Mouse (Mus musculus): ENCODE results near the gene Taco1.
A peak's percentile ranks its signal among the peaks of the same experiment; 100 is the strongest.
"Not testable (repeated sequence)": the region's sequence is repeated elsewhere in the genome, so short reads cannot be mapped to it uniquely, and the experiment has no call there.

Taco1 gene

GRCm38 (mm10) chr11:106065923-106066571, at the start of gene Taco1:
Gene Taco1, plus strand, starts transcription at chr11:106066061.
- DNase-seq (ENCODE audit: low spot score in 2 of 2), result peak; percentile 95 to 97

GRCm38 (mm10) chr11:106016440-106016839, 49.4 kb upstream of the Taco1 start:
- DNase-seq (ENCODE audit: low spot score in 2 of 2), result peak in 1 of 2 experiments; percentile 28

DNA sequence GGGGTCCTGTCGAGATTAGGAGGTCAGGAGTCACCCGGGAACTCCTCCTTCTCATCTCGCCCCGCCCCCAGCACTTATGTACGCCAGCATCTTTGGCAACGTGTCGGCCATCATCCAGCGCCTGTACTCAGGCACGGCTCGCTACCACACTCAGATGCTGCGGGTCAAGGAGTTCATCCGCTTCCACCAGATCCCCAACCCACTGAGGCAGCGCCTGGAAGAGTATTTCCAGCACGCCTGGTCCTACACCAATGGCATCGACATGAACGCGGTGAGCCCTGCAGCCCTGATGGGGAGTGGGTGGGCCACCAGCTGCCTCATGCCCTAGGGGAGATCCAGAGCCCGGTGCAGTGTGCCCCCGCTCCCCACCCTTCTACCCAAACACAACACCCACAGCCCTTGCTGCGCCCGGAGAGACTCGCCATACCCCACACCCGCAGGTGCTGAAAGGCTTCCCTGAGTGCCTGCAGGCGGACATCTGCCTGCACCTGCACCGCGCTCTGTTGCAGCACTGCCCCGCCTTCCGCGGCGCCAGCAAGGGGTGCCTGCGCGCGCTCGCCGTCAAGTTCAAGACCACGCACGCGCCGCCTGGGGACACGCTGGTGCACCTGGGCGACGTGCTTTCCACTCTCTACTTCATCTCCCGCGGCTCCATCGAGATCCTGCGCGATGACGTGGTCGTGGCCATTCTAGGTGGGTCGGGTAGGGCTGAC, 45.7 kb upstream of the Taco1 start:
- peak; percentile 58 to 61 for DNase-seq (ENCODE audit: low spot score in 2 of 2)

DNA sequence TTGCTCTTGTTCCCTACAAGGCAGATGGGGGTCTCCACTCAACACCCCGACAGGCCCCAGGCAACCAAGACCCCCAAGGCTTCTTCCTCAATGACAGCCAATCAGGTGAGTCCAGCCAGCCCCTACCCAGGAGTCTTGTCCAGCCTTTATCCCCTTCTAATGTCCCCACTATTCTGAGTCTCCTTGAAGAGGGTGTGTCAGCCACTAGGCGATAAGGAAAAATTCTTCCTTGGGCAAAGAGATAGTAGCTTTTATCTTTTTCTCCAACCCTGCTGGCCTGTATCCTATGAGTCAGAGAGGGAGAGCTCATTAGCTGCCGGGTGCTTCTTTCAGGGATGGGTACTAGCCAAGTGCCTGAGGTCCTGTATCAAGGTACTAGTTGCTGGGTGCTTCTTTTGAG, 40.1 kb upstream of the Taco1 start:
- DNase-seq (ENCODE audit: low spot score in 2 of 2), result no peak

DNA sequence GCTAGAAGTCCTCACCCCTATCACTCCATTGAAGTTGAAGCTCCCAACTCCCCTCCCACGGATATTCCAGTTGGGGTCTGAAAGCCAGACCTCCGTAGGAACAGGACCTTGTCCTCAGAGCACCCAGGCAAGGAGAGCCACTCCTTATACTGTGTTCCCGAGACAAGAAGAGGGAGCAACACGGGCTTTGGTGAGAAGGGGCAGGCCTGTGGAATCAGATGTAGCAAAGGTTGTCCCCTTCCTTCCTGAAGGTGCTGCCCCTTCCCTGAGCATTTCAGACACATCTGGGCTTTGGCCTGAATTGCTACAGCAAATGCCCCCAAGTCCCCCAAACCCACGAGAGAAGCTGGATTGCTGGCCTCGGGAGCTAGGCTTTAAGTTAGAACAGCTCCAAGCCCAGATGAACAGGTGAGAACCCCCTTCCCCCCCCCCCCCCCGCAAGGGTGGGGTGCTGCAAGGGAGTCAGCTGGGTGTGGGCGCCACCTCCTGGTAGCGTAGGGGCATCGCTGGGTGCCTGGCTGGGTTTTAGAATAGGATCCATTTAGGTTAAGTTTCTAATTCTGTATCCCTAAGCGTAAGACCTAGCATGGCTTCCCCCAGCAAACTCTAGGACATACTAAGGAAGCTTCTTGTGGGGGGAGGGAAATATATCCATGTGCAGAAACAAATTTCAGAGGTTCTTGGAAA, 39.3 kb upstream of the Taco1 start:
- peak; percentile 69 to 77 for DNase-seq (ENCODE audit: low spot score in 2 of 2)

- DNase-seq (ENCODE audit: low spot score in 2 of 2), result no peak
Measured at GRCm38 (mm10) chr11:106027607-106028006, 38.3 kb upstream of the Taco1 start.

DNA sequence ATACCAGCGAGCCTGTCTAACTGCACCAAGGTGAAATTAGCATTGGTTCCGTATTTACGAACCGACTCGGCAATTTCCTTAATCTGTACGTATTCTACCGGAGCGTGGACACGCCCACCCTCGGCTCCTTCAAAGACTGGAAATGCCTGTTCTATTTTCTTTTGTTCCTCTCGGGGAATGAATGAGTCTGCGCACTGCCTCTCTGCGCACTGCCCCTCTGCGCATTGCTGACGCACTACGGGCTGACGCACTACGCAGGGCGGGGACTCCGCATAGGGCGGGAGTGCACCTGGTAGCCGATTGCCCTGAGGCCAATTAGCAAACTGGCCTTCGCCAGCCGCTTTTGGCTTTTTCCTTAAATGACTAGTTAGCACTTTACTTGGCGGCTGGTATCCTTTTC, 33.8 kb upstream of the Taco1 start:
- DNase-seq (ENCODE audit: low spot score in 2 of 2), result not testable (repeated sequence)

- no peak for DNase-seq (ENCODE audit: low spot score in 2 of 2)
Measured at GRCm38 (mm10) chr11:106033491-106033919, 32.4 kb upstream of the Taco1 start.

DNA sequence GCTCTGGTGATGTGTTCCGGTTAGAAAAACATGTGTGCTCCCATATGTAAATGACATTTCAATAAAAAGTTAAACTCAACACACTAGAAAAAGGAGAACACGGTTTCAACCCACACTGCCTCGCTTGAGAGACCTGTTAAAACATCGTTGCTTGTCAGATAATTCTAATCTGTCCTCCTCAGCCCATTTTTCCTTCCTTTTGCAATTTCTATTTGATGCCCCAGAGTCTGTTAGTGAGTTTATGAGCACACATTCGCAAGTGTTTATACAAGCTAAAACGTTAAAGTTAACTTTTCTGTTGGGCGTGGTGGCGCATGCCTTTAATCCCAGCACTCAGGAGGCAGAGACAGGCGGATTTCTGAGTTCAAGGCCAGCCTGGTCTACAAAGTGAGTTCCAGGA, 30.9 kb upstream of the Taco1 start:
- DNase-seq (ENCODE audit: low spot score in 2 of 2), result no peak

DNA sequence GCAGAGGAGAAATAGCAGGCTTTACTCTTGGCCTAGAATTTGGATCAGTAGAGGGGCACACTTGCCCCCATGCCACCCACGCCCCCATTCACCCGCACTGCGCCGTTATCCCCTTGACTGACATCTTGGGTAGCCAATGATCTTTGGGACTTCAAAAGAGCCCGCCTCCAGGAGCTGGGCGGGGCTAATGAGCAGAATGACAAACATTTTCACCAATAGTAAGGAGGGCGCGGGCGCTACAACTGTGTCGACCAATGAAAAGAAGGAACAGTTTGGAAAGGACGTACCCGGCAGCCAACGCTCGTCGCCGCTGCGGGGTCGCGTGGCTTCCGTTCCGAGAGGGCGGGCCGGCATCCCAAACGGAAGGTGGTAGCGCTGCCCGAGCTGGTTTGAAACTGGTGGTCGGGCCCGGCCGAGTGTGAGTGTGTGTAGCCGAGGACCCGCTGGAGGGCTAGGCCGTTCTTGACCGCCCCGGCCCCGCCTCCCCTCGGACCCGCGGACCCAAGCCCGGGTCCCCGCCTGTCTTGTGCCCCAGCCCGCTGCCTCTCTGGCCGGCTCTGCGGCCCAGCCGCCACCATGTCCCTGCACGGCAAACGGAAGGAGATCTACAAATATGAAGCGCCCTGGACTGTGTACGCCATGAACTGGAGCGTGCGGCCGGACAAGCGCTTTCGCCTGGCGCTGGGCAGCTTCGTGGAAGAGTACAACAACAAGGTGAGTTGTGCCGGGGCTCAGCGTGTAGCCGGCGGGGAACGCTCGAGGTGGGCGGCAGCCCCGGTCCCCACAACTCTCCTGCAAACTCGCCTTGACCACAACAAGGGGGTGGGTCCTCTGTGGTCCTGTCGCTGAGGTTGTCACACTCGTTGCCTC, 29.1 kb upstream of the Taco1 start, which contains the start of gene Dcaf7:
Gene Dcaf7 (plus strand): TSS at position 325 of the 870 bp plus-strand sequence.
- DNase-seq (ENCODE audit: low spot score in 2 of 2), result peak; percentile 100

- DNase-seq (ENCODE audit: low spot score in 2 of 2), result peak; percentile 53 to 83
Measured at GRCm38 (mm10) chr11:106037418-106037751, 28.5 kb upstream of the Taco1 start.

DNA sequence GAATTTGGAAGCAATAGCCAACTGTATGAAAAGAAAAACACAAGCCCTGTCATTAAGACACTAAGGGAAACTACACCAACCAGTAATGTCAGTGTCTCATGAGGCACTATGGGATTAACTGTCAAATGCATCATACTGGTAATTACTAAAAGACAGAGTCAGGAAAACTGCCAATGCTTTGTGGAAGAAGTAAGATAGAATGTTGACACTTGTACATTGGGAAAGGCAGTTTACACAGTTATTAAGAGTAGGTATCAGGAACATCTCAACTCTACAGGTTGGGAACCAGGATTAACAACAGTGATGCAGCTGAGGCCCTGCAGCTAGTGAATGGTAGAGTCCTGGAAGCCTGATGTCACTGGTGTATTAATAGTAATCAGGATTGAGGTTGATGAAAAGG, 21.5 kb upstream of the Taco1 start:
- DNase-seq (ENCODE audit: low spot score in 2 of 2), result no peak

GRCm38 (mm10) chr11:106045256-106045655, 20.6 kb upstream of the Taco1 start:
- no peak for DNase-seq (ENCODE audit: low spot score in 2 of 2)

- no peak for DNase-seq (ENCODE audit: low spot score in 2 of 2)
Measured at GRCm38 (mm10) chr11:106045780-106046179, 20.1 kb upstream of the Taco1 start.

- no peak for DNase-seq (ENCODE audit: low spot score in 2 of 2)
Measured at GRCm38 (mm10) chr11:106046584-106046983, 19.3 kb upstream of the Taco1 start.

DNA sequence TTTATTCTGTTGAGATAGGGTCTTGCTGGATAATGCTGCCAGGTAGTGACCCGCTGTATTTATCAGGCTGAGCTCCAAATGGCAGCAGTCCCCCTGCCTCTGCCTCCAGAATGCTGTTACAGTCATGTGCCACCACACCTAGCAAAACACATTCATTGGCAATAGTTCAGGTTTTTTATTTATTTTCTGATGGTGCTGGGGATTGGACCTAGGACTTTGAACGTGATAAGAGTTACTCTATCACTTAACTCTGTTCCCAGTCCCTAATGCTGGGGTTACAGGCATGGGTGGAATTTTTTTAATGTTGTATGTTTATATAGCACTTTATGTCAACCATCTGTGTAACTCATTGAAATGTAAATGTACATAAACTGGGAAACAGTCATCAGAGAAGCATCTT, 11.9 kb upstream of the Taco1 start:
- DNase-seq (ENCODE audit: low spot score in 2 of 2), result no peak

GRCm38 (mm10) chr11:106054600-106054999, 11.3 kb upstream of the Taco1 start:
- no peak for DNase-seq (ENCODE audit: low spot score in 2 of 2)

DNA sequence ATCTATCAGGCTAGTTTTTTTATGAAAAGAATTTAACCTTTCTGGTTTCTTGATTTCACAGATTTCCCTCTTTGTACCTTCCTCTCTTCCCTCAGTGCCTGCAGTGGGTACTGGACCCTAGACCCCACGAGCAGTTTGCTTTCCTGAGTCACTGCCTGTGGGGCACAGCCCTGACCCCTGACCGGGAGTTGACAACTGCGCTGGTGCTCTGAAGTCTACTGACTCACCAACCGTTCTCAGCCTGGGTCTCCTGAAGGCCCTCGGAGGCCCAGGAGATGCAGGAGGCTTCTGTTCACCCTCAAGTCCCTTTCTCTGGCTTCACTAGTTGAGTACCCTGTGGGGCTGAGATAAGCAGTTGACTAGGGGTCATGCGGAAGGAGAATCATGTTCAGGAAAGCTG, 10.5 kb upstream of the Taco1 start:
- no peak for DNase-seq (ENCODE audit: low spot score in 2 of 2)

GRCm38 (mm10) chr11:106056819-106057491, 8.9 kb upstream of the Taco1 start:
- no peak for DNase-seq (ENCODE audit: low spot score in 2 of 2)

- no peak for DNase-seq (ENCODE audit: low spot score in 2 of 2)
Measured at GRCm38 (mm10) chr11:106058020-106058419, 7.8 kb upstream of the Taco1 start.

- no peak for DNase-seq (ENCODE audit: low spot score in 2 of 2)
Measured at GRCm38 (mm10) chr11:106060549-106060948, 5.3 kb upstream of the Taco1 start.
